Mouse (Mus musculus): ENCODE measurements around the gene Cfap61.

DNA sequence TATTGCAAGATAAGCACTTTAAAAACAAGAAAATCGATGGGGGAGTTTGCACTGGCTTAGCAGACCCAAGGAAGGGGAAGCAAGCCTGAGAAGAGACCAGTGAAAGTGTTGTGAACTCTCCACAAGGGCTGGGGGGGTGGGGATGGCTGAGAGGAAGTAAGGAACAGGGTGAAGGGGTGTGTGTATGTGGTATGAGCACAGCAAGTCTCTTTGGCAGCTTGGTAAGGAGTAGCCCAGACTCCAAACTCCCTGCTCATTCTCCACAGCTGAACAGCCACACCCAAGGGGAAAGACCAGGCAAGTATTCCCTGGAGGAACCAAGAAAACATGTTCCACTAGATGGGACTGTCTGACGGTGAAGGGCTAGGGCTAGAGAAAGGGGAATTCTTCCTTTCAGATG is 76.2 kb downstream of the Cfap61 start:
- TF ChIP-seq CTCF (IDR thresholded peaks at IDR 0.05; ENCODE audit: low read depth) (no peak), EP300 (IDR thresholded peaks at IDR 0.05; ENCODE audit: low read depth) (no peak)

Data from liver, postnatal 0 days (tissue).